Mouse (Mus musculus) cerebellum, postnatal 36 days (tissue): ENCODE results near the gene Foxc2.
"Not testable (repeated sequence)": the region's sequence is repeated elsewhere in the genome, so short reads cannot be mapped to it uniquely, and the experiment has no call there.

Source experiments
- DNase-seq, 2 experiments: peaks; one replicate each; pipeline ENCODE4 v3.0.0; 2021 to 2022; ENCODE audit warnings: mixed read lengths in 2 of 2

Gene Foxc2

DNA sequence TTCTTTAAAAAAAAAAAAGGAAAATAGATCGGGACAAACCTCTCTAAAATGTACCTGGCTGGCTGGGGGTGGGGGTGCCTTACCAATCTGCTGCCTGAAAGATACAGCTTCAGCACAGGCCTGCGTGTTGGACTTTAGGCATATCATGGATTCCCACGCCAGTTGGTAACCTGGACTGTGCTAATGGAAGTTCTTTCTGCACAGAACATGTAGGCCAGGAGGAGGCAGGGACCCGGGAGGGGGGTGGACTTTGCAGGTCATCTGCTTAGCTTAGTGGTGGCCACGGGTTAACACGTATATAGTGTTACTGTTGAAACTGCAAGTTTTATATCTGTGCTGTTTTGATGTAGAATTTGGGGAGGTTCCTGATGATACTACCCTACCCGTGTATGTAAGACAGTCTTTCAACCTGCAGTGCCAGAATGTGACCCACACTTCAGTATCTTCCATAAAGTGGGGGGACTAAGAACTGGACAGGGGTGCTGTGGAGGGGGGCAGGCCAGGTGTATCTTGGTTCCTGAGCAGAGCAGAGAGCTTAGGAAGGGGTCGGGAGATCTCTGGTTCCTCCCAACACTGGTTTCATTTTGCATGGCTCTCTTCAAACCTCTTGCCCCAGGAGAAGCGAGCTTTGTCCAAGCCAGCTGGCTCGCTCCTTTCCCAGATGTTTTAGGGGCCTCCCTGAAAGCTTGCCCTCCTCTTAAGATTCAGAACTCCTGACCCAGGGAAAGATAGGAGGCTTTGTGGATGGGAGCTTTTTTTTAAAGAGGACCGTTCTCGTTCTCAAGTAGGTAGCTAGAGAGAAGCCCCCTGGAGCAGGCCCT is 3.9 kb downstream of the Foxc2 start:
- DNase-seq, result no peak

DNA sequence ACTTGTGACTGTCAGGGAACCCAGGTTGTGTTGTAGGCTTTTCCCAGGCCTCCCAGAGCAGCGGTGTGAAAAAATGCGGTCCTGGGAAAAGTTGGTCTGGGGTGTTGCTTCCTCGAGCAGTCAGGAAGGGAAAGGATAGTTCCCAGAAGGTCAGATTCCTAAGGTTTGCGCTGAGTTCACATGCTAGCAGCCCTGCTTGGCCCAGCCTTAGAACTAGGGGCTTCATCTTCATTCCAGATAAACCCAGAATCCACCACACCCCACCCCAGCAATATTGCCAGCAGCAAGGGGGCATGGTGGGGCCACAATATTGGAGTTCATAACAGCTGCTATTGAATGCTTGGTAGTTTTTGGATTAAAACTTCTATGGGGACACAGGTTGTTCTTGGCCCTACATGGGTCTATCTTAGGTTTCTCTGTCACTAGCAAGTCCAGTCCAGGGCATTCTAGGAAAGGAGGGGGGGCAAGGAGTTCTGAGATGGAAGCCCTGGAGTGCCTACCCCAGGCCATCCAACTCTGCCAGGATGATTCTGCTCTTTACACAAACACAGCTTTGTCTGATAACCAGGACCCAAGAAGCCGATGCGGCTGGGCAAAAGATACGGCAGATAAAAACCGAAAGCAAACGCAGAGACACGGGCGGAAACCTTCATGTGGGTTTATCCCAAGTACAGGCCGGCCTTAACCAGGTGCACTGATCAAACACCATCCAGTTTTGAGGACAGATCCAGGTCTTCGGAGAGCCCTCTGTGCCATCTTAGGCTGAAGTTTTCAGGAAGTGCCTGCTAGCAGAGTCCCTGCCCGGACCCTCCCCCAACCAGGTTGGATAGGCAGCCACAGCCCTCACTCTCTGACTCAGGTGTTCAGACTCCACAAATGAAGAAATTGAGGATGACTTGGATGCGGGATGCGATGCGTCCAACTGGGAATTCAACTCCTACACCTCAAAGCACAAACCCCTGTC is 4.8 kb downstream of the Foxc2 start:
- no peak for DNase-seq

DNA sequence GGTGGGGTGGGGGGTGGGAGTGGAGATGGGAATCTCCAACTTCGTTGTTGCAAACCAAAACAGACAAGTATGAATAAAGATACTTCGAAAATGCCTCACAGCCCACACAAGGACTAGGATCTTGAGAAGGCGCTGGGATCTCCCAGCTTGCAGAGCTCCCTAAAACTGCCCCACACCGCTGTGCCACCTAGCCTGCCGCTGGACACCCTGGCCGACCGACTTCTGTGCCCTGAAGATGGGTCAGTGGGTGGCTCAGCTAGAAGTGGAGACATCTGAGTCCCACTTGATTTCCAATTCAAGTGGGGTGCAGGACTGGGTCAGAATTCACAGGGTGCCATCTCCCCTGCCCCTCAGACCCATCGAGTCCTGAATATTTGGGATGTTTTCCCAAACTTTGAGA is 5.7 kb downstream of the Foxc2 start:
- no peak for DNase-seq

DNA sequence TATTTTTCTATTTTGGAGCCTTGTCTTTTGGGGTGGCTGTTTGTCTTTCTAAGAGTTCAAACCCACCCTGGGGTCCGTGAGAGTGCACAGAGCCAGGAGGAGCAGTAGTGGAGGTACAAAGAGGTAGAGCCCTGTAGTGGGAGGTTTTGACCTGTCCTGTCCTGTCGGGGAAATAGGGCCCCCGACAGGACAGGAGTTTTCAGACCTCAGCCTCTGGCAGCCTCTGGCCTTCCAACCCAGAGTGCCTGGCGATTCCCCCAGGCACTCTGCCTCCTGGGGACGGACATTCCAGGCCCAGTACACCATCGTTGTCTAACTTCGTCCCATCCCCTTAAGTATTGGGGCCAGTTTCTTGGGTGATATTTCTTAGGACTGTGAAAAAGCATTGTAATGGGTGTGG is 6.4 kb downstream of the Foxc2 start:
- no peak for DNase-seq

DNA sequence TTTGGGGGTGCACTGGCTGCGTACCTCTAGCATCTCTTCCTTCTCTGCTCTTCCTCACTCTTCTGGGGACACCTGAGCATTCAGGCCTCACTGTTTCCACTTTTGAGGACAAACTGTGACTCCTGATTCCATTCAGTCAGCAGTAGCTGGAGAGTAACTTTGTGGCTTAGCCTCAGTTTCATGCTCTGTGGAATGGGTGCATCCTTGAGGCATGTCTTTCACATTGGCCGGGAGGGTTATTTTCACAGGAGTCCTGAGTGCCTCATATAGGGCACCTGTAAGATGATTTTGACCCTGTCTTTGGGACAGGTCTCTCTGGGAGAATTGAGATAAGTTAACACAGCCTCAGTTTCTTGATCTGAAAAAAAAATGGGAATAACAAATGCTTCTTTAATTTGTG is 7.1 kb downstream of the Foxc2 start:
- DNase-seq, result no peak

DNA sequence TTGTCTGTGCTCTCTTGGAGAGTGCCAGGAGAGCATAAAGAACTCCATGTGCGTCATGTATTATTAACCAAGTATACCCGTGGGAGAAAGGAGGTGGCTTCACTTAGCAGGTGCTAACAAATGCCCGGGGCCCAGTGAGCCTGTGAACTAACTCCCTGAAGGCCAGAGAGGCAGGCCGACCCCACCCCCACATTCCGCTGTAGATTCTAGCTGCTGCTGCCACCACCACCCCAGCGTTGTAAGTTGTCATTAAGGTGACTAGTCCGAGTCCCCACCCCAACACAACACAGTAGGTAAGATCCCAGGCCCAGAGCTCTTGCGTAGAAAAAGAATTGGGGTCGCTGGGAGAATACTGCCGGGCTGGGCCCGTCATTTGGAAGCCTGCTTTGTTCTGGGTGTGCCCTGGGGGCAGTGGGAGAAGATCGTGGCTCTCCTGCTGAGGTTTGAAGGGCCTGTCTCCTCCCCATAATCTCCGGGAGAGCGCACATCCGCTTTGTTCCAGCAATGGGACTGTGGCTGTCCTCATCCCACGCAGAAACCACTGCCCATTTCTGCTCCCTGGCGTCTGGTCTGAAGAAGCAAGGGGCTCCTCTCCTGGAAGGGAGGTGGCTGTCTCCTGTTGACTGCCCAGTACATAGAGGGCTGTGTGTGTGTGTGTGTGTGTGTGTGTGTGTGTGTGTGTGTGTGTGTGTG is 8.7 kb downstream of the Foxc2 start:
- no peak for DNase-seq

DNA sequence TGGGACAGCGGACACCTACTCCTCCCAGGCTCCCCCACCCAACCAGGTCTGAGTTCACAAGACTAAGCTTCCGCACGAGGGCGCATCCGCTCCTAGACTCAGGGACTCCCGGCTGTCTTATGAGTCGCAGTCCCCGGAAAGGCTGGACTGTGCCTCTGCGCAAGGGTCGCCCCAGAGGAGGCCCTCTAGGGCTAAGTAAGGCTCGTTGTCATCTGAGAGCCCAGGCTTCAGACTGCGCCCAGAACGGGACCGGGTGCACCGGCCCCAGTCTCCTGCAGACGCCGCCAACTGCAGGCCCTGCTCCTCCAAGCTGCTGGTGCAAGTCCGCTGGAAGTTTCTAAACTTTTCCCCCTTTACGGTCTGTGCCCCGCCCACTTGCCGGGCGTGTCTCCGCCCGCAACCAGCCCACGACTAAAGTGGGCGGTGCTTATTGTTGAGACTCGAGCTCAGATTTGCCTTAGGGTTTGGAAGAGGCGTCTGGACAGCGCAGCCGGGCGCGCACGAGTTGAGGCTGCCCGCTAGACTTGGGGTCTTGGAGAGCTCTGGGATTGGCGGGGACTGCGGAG is 9.4 kb downstream of the Foxc2 start:
- DNase-seq, result no peak

DNA sequence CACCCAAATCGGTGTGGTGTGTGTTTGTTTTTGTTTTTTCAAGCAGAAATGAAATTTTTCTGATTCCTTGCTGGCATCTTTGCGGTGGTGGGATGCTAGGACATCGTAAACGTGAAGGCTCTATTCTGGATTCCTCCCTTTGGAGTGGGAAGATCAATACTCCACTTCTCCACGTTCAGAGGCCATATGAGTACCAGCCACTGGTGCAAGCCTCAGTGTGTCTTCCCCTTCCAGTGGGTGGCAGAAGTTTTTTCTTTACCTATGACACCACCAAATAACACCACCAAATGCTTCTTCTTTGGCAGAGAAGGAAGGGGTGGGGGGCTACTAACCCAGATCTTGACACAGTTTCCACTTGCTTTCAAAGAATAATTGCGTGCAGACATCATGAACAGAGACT is 10.2 kb downstream of the Foxc2 start:
- DNase-seq, result no peak

DNA sequence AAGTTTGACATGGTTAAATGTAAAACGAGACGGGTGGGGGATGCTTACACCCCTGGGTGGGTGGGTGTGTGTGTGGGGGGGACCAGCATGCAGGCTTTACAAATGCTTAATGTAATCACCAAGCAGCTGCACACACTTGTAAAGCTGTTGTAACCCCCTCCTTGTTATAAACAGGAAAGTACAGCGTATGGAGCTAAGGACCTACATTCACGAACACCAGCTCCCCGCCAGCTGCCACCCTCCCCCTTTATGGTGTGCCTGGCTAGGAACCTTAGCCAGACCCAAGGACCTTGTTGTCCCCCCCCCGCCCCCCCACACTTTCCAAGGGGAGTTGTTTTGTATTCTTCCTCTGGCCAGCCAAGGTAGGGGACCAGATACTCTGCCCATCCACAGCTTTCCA is 10.7 kb downstream of the Foxc2 start:
- no peak for DNase-seq

DNA sequence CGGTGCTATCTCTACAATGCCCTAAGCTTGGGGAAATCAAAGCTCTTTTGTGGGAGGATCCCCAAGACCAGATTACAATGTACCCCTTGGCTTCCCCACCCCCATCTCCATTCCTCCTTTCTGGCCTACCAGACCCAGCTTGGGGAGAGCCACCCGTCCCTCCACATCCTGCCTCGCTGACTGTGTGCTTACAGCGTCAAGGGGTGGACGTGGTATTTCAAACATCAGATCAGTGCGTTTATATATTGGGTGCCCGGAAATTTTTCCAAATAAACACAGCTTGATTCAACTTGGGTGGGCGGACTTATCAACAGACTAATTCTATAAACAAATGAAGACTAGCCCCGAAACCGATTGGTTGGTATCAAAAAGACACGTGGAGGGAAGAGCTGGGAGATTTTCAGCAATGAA is 11.3 kb downstream of the Foxc2 start:
- DNase-seq, result no peak

DNA sequence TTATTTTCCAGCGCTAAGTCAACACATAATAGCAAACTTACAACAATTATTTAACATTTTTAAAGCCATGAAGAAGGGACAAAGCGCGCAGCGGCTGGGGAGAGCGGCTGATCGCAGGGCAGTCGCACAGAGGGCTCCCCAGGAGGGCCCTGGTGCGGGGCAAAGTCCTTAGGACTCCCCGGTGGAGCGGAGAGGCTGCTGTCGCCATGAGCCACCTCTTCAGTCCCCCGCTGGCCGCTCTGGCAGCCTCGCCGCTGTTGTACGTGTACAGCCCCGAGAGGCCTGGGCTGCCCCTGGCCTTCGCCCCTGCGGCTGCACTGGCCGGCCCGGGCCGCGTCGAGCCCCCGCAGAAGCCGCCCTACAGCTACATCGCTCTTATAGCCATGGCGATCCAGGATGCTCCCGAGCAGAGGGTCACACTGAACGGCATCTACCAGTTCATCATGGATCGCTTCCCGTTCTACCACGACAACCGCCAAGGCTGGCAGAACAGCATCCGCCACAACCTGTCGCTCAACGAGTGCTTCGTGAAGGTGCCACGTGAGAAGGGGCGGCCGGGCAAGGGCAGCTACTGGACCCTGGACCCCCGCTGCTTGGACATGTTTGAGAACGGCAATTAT is 11.9 kb downstream of the Foxc2 start, which contains the start of gene Foxl1:
TSS of gene Foxl1 (plus strand) at position 185 of the 620 bp plus-strand sequence.
- DNase-seq, result no peak

DNA sequence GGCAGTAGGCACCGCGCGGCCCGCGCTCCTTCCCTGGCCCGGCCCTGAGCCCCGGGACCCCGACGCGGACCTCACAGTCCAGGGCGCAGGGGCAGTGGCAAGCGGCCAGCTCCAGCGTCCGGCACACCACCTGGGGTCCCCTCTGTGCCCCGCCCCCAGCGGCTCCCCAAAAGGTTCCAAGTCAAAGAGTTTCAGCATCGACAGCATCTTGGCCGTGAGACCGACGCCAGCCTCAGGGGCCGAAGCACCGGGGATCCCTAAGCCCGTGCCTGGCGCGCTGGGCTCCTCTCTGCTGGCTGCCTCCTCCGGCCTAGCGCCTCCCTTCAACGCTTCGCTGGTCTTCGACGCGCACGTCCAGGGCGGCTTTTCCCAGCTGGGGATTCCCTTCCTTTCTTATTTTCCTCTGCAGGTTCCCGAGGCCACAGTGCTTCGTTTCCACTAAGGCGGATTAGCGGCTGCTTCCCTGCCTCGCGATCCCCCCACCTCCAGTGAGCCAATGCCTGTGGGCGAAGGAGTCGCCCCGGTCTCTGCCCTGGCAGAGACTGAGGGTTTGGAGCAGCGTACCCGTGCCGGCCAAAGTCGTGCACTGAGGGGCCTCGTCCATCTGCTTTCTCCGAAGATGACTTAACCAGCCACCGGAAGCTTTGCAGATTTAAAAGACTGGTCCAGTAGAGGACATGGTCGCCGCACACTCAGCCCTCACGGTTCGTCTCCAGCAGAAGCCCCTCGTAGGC is 12.7 kb downstream of the Foxc2 start:
- DNase-seq, result no peak

DNA sequence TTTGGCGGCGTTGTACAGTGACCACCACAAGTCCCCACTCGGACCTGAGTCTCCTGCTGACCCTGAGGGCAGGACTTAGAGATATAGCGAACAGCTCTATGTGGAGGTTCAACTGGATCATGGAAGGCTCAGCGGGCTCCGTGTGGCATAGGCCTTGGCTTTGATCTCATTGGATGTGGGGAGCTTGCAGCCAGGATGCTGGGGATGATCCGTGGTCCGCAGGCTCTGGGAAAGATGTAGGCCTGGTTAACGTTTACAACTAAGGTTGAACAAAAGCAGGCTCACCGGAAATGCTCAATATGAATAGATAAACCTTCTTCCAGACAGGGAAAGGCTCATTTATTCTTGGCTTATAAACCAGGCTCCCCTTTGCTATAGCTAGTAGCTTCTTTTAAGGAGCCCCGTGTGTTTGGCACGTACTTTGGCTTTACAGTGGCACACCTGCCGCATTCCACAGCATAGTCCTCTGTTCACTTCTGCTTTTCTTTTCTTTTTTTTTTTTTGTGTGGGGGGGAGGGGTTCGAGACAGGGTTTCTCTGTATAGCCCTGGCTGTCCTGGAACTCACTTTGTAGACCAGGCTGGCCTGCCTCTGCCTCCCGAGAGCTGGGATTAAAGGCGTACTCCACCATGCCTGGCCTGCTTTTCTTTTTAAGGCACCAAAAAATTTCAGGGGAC is 13.4 kb downstream of the Foxc2 start:
- DNase-seq, result no peak

DNA sequence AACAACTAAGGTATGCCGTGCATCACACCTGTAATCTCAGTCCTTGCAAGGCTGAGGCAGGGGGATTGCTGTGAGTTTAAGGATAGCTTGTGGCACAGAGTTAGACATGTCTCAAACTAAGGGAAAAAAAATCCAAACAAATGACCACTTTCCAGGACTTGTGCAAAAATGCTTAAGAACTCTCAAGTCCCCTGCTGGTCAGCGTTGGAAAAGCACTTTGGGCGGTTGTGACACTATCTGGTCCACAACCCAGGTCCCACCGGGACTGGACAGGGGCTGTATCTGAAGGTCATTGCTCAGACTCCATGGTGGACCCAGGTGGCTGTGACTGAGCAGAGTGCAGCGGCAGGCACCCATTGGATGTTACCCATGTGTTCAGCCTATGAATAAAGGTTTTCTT is 14.6 kb downstream of the Foxc2 start:
- no peak for DNase-seq

DNA sequence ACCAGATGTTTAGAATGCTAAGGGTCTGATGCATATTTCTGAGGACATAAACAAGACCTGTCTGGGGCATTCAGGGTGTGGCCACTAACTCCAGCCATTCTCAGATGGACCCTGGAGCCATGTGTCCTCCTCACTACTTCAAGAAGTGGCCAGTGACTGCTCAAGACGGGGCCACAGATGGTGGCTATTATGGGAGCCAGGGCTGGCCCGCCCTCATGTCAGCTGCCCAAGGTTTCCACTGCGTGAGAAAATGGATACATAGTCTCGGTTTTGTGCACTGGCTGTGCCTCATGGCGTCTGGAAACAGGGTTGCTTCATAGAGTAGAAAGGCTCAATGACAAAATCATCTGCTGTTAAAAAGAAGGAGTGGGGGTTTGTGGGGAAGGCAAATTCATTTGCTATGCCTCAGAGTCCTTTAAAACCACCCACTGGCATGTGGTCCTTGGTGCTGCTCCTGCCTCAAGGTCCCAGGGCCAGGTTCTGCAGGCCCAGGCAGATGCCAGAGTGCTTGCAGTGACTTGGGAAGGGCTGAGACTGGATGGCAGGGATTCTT is 17.1 kb downstream of the Foxc2 start:
- DNase-seq, result no peak

DNA sequence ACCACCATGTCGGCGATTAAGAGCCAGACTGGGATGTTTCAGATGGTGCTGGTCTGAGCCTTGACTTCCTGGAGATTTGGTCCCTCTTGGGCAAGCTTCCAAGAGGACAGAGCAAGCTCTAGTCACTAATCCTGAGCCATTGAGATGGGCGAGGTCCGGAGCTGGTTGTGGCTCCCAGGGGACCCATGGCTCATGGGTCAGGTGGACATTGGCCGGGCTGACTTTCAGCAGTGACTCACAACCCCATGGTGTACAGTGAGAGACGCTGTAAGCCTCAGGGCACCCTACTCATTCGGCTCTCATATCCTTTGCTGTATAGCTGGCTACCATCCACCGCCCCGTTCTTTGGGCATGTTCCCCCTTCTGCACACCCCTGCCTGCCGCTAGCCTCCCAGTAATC is 18.1 kb downstream of the Foxc2 start:
- DNase-seq, result no peak

DNA sequence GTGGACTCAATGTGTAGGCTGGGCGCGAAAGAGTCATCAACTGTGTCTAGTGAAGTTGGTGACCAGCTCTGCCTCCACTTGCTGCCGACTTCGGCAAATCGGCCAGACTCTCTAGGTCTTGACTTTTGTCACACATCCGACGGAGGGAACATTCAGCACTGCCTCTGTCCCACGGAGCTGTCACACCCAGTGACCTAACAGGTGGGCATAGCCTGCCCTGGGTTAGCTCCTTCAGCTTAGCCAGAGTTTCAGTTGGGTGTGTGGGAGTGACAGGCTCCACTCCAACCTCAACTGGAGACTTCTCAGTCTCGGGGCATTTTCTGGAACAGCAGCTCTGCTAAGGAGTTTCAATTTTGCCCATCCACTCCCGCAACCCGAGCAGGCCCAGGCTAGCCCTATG is 18.5 kb downstream of the Foxc2 start:
- no peak for DNase-seq

DNA sequence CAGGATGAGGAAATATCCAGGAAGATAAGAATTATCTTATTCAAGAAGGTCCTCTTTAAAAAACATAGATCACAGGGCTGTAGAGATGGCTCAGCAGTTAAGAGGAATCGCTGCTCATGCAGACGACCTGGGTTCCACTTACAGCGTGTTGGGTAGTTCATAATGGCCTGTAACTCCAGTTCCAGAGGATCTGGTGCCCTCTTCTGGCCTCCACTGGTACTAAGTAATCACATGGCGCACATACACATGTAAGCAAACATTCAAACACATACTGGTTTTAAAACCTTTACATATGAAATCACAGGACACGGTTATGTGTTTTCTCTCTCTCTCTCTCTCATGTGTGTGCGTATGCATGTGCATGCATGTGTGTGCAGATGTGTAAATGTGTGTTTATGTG is 20.9 kb downstream of the Foxc2 start:
- no peak for DNase-seq

DNA sequence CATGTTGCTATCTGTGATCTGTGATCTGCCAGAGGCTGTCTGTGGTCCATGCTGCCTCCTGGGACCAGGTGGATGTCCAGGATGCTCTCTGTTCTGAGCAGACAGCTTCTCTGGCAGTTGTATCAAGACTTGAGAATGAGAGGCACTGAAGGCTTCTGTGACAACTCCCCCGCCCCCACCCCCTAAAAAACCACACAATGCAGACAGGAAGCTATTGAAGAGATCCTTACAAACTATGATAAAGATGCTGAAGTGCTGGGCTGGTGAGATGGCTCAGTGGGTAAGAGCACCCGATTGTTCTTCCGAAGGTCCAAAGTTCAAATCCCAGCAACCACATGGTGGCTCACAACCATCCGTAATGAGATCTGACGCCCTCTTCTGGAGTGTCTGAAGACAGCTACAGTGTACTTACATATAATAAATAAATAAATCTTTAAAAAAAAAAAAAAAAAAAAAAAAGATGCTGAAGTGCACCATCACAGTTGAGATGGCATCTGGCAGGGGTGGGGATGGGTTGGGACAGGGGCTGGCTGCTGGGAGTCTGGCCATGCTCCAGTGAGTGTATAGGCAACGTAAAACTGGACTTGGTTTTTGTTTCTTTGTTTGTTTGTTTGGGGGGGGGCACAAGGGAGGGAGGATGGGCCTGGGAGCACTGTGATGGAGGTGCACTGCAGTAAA is 29.6 kb downstream of the Foxc2 start:
- not testable (repeated sequence) for DNase-seq

DNA sequence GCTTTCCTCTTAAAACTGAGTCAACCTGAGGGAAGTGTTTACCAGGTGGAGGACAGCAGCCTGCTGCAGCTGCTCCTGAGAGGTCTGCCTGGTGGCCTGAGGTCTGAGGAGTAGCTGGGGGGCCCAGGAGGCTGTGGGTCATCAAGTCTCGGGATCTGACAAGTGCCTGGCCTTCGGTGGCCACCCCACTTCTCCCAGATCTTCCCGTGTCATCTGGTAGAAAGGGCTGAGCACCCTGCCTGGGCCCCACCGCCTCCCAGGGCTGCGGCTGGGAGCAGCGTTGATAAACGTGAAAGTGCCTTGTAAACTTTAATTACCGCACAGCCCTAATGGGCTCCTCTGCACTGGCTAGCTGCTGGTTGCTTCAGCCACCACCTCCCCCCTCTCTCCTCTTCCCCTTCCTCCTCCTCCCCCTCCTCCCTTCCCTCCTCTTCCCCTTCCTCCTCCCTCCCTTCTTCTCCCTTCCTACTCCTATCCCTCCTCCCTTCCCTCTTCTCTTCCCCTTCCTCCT is 32.7 kb downstream of the Foxc2 start:
- DNase-seq, result no peak
